Mouse (Mus musculus): ENCODE measurements around the gene Creg1. TPM values are rescaled to one million over a fixed set of nuclear protein-coding genes. Genes with fewer than 3 reads are reported as not detected.

Creg1 gene
- polyA plus RNA-seq (2015; fragmentation: Nextera tagmentation; extraction: Ambion mirVana) = 107 and 111 TPM in 2 replicates

DNA sequence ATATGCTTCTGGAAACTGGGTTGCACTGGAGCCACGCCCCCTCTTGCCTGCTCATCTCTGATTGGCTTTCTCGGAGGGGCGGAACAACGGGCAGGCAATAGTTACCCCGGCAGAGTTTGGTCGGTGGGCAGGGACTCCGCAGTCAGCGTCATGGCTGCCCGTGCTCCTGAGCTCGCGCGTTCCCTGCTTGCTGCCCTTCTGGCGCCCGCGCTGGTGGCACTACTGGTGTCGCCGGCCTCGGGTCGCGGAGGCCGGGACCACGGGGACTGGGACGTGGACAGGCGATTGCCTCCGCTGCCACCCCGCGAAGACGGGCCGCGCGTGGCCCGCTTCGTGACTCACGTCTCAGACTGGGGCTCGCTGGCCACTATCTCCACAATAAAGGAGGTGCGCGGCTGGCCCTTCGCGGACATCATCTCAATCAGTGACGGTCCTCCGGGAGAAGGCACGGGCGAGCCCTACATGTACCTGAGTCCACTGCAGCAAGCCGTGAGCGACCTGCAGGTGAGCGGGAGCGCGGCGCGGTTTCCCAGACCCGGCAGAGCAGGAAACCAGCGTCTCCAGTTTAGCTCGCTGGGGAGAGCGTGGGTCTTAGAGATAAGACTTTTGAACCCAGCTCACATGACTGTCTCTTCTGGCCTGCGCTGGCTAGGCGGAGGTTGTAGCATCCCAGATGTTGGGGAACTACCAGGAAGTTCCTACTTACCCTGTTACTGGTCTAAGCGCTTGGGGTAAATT lies at the start of gene Creg1:
Gene Creg1, plus strand, starts transcription at position 112 of the 738 bp plus-strand sequence.
- H3K4me3 ChIP-seq (replicated peaks) = peak within 1 kb of the TSS; percentile 85
- no peaks in the 10 kb centered on the region for H3K27me3 ChIP-seq (replicated peaks)
- H3K4me2 ChIP-seq = peak within 1 kb of the TSS; percentile 89
- WGBS = under 1% methylated on average over 57 of the region's 57 CpGs
- peaks cover 21% of the 10 kb centered on the region for H3K4me1 ChIP-seq
- H3K36me3 ChIP-seq = no peaks in the 10 kb centered on the region
- peak; percentile 96 for ATAC-seq (ENCODE audit: insufficient read depth, low FRiP score, low read depth)
- peak within 1 kb of the TSS; percentile 78 for H3K9ac ChIP-seq
- no peaks in the 10 kb centered on the region for H3K9me3 ChIP-seq
- peak within 1 kb of the TSS; percentile 62 for H3K27ac ChIP-seq

DNA sequence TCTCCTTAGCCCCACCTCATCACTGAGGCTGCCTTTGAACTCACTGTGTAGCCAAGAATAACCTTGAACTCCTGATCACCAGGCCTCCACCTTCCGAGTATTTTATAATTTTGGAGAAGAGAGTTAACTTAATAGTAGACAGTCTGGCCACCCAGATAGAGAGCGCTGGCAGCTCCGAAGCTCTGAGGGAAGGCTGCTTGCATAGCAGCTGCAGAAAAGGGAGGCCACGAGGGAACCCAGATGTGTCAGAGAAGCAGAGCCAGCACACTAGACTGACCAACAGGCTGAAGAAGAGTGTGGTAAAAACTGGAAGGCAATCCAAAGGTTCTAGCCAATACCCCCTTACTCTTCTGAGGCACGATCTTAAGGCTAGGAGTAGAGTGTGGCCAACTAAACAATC lies 49.7 kb upstream of the Creg1 start:
- 55% methylated on average over 5 of the region's 5 CpGs for WGBS
- Histone ChIP-seq H3K27ac (peak overlapping the region; percentile 6; the same call in 1 of the 2 replicates), H3K36me3 (no peaks in the 10 kb centered on the region), H3K4me2 (no peak overlapping the region), H3K4me1 (peaks cover 23% of the 10 kb centered on the region), H3K9me3 (no peaks in the 10 kb centered on the region), H3K4me3 (replicated peaks) (no peak overlapping the region), H3K27me3 (replicated peaks) (no peaks in the 10 kb centered on the region), H3K9ac (no peak overlapping the region)
- ATAC-seq (ENCODE audit: insufficient read depth, low FRiP score, low read depth) = no peak

DNA sequence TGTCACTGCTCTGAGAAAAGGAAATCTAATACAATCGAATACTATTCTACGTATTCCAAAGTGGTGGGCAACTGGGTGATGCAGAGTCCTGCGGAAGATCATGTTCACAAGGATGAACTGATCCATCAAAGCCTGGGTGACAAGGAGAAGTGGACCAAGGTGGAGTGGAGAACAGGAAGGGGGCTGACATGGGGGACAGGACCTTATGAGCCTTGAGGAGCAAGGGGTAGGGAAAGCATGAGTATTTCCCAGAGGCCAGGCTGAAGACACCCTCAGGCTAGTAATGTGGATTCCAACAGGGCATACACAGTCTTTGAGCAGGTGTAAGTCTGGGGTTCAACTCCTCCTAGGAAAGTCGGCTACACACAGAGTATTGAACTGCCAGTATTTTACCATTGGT lies 47.1 kb upstream of the Creg1 start:
- ATAC-seq (ENCODE audit: insufficient read depth, low FRiP score, low read depth) = no peak
- Histone ChIP-seq H3K4me1 (peaks cover 15% of the 10 kb centered on the region; the same call in 1 of the 2 replicates), H3K4me2 (no peak overlapping the region), H3K9me3 (no peaks in the 10 kb centered on the region), H3K36me3 (no peaks in the 10 kb centered on the region), H3K9ac (no peak overlapping the region), H3K27me3 (replicated peaks) (no peaks in the 10 kb centered on the region), H3K27ac (no peak overlapping the region), H3K4me3 (replicated peaks) (no peak overlapping the region)
- WGBS = 78% methylated on average over 4 of the region's 4 CpGs

DNA sequence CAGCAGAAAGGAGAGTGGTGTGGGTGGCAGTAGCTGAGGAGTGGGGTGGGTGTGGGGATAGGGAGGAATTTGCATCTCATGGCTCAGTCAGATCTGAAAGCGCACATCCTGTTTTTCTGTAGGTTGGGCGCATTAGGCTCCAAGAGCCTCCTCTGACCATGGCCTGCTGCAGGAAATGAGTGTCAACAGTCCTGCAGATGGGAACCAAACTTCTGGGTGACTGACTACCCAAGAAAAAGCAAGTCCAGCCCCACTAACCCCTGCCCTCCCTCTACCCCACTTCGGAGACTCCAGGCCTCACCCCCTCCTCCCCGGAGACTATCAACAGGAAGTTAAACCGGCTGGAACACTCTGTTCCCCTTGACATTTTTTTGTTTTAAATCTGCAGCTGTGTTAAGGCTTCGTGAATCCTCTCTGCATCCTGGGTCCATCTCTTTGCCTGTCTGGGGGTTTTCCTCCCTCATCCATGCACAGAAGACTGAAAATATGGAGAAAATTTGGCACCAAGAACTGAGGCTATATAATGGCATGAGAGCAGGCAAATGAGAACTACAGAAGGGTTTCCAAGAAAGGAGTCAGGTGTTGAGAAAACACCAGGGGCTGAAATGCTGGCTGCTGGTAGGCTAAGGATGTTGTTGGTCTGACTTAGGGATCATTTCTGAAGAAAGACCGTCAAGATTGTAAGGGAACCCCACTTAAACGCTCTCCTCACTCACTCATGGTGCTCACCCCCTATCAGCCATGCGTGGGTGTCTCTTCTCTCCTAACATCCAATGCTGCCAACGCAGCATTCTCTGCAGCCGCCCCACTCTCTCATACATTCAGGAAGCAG lies 45.6 kb upstream of the Creg1 start:
- ATAC-seq (ENCODE audit: insufficient read depth, low FRiP score, low read depth) = peak; percentile 80
- 27% methylated on average over 11 of the region's 11 CpGs for WGBS
- Histone ChIP-seq H3K36me3 (no peaks in the 10 kb centered on the region), H3K4me2 (peak overlapping the region; percentile 36), H3K27me3 (replicated peaks) (no peaks in the 10 kb centered on the region), H3K9me3 (no peaks in the 10 kb centered on the region), H3K4me1 (peaks cover 15% of the 10 kb centered on the region; the same call in 1 of the 2 replicates), H3K9ac (no peak overlapping the region), H3K4me3 (replicated peaks) (no peak overlapping the region), H3K27ac (peak overlapping the region; percentile 93)

DNA sequence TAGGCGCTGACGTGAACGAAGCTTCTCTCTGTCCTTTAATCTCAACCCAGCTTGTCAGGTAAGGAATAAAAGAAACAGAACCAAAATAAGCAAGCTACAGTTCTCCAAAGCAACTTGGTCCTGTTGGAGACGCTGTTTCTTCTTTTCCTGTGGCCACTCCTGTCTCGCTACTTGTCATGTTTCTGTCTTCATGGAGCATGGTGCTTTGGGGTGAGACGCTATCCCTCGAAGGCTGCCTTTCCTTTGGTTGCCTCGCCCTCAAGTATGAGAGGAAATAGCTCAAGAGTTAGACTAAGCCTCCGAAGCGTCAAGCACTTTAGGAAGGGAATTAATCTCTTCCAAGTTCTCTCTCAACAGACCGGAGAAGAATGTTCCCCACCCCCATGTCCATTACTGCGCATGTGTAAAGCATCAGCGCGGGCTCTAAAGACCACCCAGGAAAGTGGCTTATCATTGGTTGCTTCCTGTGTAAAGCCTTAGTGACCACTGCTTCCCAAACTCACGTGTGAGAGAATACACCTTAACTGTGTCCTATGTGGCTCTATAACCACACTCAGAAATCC lies 44.9 kb upstream of the Creg1 start:
- Histone ChIP-seq H3K27ac (peak overlapping the region; percentile 93), H3K4me1 (peaks cover 15% of the 10 kb centered on the region; the same call in 1 of the 2 replicates), H3K27me3 (replicated peaks) (no peaks in the 10 kb centered on the region), H3K9me3 (no peaks in the 10 kb centered on the region), H3K9ac (no peak overlapping the region), H3K36me3 (no peaks in the 10 kb centered on the region), H3K4me3 (replicated peaks) (no peak overlapping the region), H3K4me2 (peak overlapping the region; percentile 36)
- no peak; the same call in 1 of the 2 replicates for ATAC-seq (ENCODE audit: insufficient read depth, low FRiP score, low read depth)
- 32% methylated on average over 15 of the region's 15 CpGs for WGBS

DNA sequence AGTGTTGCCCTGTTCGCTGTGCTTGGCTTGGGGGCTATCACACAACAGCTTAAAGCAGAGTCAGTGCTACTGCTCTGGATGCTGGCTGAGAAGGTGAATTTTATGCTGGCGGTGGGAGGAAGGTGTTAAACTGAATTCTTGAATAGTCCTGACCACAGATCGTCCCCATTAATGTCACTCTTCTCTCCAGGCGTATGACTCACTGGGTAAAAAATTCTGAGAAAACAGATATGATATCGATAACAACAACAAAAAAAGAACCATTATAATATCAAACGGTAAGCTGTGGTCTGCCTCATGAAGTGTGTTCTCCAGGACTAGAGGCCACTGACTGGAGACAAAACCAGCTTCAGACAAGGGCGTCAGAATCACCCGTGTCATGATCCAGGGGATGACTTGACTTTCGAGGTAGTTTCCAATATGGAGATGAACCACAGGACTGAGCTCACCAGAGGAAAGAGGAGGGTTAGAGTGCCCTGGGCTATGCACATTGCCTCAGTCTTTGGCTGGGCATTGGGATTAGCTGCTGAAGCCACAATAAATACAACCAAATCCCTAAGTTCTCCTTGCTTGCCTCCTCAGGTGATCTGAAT lies 40.9 kb upstream of the Creg1 start:
- H3K4me1 ChIP-seq = peaks cover 11% of the 10 kb centered on the region; the same call in 1 of the 2 replicates
- no peaks in the 10 kb centered on the region for H3K36me3 ChIP-seq
- no peak overlapping the region for H3K9ac ChIP-seq
- H3K27ac ChIP-seq = no peak overlapping the region
- H3K4me3 ChIP-seq (replicated peaks) = no peak overlapping the region
- no peaks in the 10 kb centered on the region for H3K27me3 ChIP-seq (replicated peaks)
- 83% methylated on average over 9 of the region's 9 CpGs for WGBS
- no peaks in the 10 kb centered on the region for H3K9me3 ChIP-seq
- no peak overlapping the region for H3K4me2 ChIP-seq
- no peak for ATAC-seq (ENCODE audit: insufficient read depth, low FRiP score, low read depth)

DNA sequence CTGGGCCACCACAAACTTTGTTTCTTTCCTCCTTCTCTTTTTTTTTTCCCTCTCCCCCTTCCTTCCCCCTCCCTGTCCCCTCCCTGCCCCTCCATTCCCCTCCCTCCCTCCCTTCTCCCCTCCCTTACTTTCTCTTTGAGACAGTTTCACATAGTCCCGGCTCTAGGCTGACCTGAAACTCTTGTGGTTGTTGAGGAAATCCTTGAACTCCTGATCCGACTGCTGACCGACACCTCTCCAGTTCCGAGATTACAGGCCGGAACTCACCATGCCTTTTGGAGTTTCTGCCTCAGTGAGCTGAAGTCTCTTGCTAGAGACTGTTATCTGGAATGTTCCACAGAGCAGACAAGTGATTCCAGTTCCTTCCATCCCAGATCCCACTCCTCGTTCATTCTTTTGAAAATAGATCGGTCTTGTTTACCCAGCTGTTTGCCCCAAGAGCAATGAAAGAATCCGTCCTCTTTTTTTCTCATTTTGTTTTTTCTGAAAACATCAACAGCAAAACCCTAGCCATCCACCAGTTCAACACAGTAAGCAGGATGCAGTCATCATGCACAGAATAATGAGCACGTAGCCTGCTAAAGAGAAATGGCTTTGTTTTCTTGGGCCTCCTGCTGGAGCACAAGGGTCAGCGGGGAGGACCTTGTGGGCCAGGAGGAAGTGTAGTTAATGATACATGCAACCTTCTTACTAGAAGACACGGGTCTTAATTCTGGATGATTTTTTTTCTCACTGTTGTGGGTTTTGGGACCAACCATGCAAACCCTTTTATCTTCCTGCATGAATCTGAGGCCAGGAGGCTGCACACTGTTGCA lies 39.1 kb upstream of the Creg1 start:
- WGBS = 53% methylated on average over 11 of the region's 11 CpGs
- H3K27ac ChIP-seq = no peak overlapping the region
- no peak overlapping the region for H3K9ac ChIP-seq
- no peak for ATAC-seq (ENCODE audit: insufficient read depth, low FRiP score, low read depth)
- no peak overlapping the region for H3K4me2 ChIP-seq
- no peaks in the 10 kb centered on the region for H3K9me3 ChIP-seq
- H3K4me1 ChIP-seq = no peaks in the 10 kb centered on the region
- H3K4me3 ChIP-seq (replicated peaks) = no peak overlapping the region
- H3K27me3 ChIP-seq (replicated peaks) = no peaks in the 10 kb centered on the region
- no peaks in the 10 kb centered on the region for H3K36me3 ChIP-seq

DNA sequence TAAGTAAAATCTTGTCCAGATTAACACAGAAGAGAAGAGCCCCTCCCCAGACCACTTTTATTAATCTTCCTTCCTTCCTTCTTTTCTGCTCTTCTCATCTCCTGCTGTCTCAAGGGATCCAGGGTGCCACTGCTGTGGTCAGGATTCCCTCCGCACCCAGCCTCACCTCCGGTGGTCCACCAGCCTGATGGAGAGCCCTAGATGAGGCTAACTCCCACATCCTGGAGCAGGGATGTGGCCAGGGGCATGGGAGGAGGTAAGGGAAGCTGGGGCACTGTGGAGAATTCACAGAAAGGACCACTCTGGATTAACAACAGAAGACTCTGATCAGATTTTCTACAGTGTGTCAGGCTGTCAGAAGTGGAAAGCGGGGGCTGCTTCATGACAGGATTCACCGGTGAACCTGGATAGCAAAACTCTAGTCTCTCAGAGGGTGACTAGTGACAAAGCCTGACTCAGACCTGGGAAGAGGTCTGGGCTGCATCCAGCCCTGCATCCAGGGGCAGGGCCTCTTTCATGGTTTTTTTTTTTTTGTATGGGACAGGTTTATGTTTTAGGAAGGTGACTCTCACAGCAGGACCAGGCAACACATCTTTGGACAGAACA lies 38.4 kb upstream of the Creg1 start:
- WGBS = 82% methylated on average over 4 of the region's 4 CpGs

DNA sequence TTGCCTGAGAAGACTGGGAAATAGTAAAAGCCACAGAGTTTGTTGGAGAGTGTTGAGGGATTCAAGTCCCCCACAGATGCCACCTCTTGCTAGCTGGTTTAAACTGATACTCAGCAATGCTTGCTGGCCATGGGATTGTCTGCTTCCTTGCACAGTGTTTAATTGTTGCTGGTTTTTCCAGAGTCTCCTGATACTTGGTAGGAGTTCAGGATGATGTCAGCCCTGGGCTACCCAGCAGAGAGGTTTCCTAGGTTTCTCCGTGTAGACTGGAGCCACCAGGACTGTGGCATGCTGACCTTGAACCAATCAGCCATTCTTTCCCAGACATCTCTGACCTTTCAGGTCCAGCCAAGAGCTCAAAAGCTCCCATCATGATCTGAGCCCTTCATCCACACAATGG lies 36.6 kb upstream of the Creg1 start:
- Histone ChIP-seq H3K4me3 (replicated peaks) (no peak overlapping the region), H3K9ac (no peak overlapping the region), H3K27me3 (replicated peaks) (no peaks in the 10 kb centered on the region), H3K27ac (no peak overlapping the region), H3K9me3 (no peaks in the 10 kb centered on the region), H3K4me1 (no peaks in the 10 kb centered on the region), H3K36me3 (no peaks in the 10 kb centered on the region), H3K4me2 (no peak overlapping the region)
- ATAC-seq (ENCODE audit: insufficient read depth, low FRiP score, low read depth) = no peak
- WGBS = 18% methylated on average over 1 of the region's 1 CpGs

More for the DNA sequence above, 38.4 kb upstream of the Creg1 start:
- Histone ChIP-seq H3K4me1 (no peaks in the 10 kb centered on the region), H3K36me3 (no peaks in the 10 kb centered on the region), H3K27ac (no peak overlapping the region), H3K9ac (no peak overlapping the region), H3K4me2 (no peak overlapping the region), H3K4me3 (replicated peaks) (no peak overlapping the region), H3K9me3 (no peaks in the 10 kb centered on the region), H3K27me3 (replicated peaks) (no peaks in the 10 kb centered on the region)
- ATAC-seq (ENCODE audit: insufficient read depth, low FRiP score, low read depth) = no peak

DNA sequence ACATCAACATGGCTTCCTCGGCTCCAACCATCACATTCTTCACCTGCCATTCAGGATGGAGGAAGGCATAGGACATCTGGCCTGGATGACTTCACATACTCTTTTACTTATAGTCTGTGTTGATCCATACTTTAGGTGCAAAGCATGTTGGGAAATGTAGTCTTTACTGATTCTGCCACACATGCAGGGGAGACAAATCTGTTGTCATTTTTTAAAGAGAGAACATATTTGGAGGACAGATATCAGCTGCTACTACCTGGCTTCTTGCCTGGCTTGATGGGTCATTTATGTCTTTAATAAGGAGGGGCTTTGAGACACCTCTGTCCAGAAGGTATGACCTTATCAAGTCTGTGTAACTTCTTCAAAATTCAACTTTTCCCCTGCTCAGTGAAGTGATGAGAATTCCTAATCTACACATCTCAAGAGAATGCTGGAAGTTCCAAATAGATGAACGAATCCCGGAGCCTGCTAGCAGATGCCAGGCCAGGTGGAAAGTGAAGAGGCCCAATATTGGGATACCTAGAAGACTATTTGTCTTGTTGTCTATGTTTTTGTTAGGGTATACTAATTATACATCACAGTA lies 35.4 kb upstream of the Creg1 start:
- Histone ChIP-seq H3K4me1 (no peaks in the 10 kb centered on the region), H3K27ac (no peak overlapping the region), H3K36me3 (no peaks in the 10 kb centered on the region), H3K9ac (no peak overlapping the region), H3K4me3 (replicated peaks) (no peak overlapping the region), H3K9me3 (no peaks in the 10 kb centered on the region), H3K4me2 (no peak overlapping the region), H3K27me3 (replicated peaks) (no peaks in the 10 kb centered on the region)
- WGBS = 87% methylated on average over 3 of the region's 3 CpGs
- ATAC-seq (ENCODE audit: insufficient read depth, low FRiP score, low read depth) = no peak
